Mouse (Mus musculus): ENCODE results near the gene Ninl.

DNA sequence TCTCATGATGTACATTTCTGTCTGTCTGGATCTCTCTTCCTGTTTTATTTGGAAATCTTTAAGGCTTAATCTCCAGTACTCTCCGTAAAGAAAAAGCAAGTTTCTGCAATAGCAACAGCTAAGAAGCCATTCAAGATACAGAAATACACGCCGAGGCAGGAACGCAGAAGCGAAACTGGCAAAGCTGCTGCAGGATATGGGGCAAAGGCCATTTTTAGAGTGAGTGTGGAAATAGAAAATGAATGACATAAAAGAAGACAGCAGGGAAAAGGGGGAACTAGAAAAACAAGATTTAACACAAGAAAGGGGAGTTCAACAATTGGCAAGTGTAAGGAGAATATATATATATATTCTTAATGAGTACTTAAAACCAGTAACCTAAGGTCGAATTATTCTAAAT lies 117.5 kb downstream of the Ninl start:
- TF ChIP-seq TAL1 (IDR thresholded peaks at IDR 0.05; ENCODE audit: low read length) (no peak), GATA1 (IDR thresholded peaks at IDR 0.05; ENCODE audit: low read length) (no peak)
